Mouse (Mus musculus) intestine, postnatal 0 days (tissue): ENCODE data around the gene Ndufs1. TPM values are rescaled to one million over a fixed set of nuclear protein-coding genes. Genes with fewer than 3 reads are reported as not detected.

Experiments used
- ATAC-seq: fragments of 200-750 bp; cut with Nextera tagmentation; 2 replicates; pipeline ENCODE4 v1.8.0; 2017; ENCODE audit warnings: mild to moderate bottlenecking, moderate TSS enrichment, moderate library complexity
- H3K27ac ChIP-seq: fragments of 300-500 bp; sonication (generic); 2 replicates; pipeline ENCODE4 v1.5.1; 2014; ENCODE audit warnings: mild to moderate bottlenecking, low read depth, low read length, moderate library complexity
- H3K27me3 ChIP-seq: fragments of 300-500 bp; sonication (generic); replicated peaks from 2 replicates; pipeline ENCODE4 v1.6.1; 2014; ENCODE audit warnings: low read length, mixed read lengths; ENCODE audit not compliant: control insufficient read depth, insufficient read depth
- H3K36me3 ChIP-seq: fragments of 300-500 bp; sonication (generic); 2 replicates; pipeline ENCODE4 v1.6.1; 2014; ENCODE audit warnings: mild to moderate bottlenecking, moderate library complexity; ENCODE audit not compliant: control insufficient read depth, insufficient read depth
- H3K4me1 ChIP-seq: fragments of 300-500 bp; sonication (generic); replicated peaks from 2 replicates; pipeline ENCODE4 v1.6.1; 2014; ENCODE audit warnings: antibody characterized with exemption, low read length, mixed read lengths; ENCODE audit not compliant: control insufficient read depth, insufficient read depth
- H3K4me2 ChIP-seq: fragments of 300-500 bp; sonication (generic); replicated peaks from 2 replicates; pipeline ENCODE4 v1.6.1; 2014; ENCODE audit warnings: low read depth, mild to moderate bottlenecking, moderate library complexity
- H3K4me3 ChIP-seq: fragments of 300-500 bp; sonication (generic); 2 replicates; pipeline ENCODE4 v1.5.1; 2014; ENCODE audit warnings: low read depth, low read length
- H3K9ac ChIP-seq: fragments of 300-500 bp; sonication (generic); 2 replicates; pipeline ENCODE4 v1.6.1; 2014; ENCODE audit warnings: mild to moderate bottlenecking, low read depth, low read length
- H3K9me3 ChIP-seq: fragments of 300-500 bp; sonication (generic); 2 replicates; pipeline ENCODE4 v1.6.1; 2016; ENCODE audit warnings: mixed run types; ENCODE audit not compliant: control insufficient read depth
- CTCF ChIP-seq: sonication (generic); IDR thresholded peaks from 2 replicates; pipeline ENCODE4 v1.5.1; 2016; ENCODE audit warnings: low read depth, mild to moderate bottlenecking, control low read depth, antibody characterized with exemption, moderate library complexity
- WGBS: fragments of 180-500 bp; shearing (Covaris S2); extraction: QIAGEN DNeasy Blood & Tissue Kit; methylation state at CpG from one replicate; pipeline ENCODE4 v1.1.7; 2014; 5-methylcytosine and 5-hydroxymethylcytosine counted together
- polyA plus RNA-seq: library from polyadenylated mRNA; unstranded; fragments of >200 nt; fragmentation: Nextera tagmentation; extraction: Ambion mirVana; gene quantifications from 2 replicates; pipeline ENCODE4 v1.2.1, GENCODE M21; 2015

The Ndufs1 gene
- polyA plus RNA-seq, result 124 and 129 TPM in 2 replicates

GRCm38 (mm10) chr1:63176604-63177421 lies at the start of gene Ndufs1, which contains the start of gene Eef1b2:
Ndufs1 (minus strand) TSS chr1:63176833.
Eef1b2 (plus strand) TSS chr1:63176825.
- Histone ChIP-seq H3K27me3 (no peaks in the 10 kb centered on the region), H3K9me3 (no peaks in the 10 kb centered on the region), H3K36me3 (peaks cover 10% of the 10 kb centered on the region), H3K4me2 (peak within 1 kb of the TSS; percentile 88), H3K9ac (peak within 1 kb of the TSS; percentile 89), H3K4me1 (0 out of 2 replicates have a peak, but pooled peaks cover 7% of the 10 kb centered on the region), H3K27ac (peak within 1 kb of the TSS; percentile 85), H3K4me3 (peak within 1 kb of the TSS; percentile 97)
- WGBS, result under 1% methylated on average over 72 of the region's 72 CpGs
- no peak for TF ChIP-seq CTCF
- ATAC-seq, result peak; percentile 95

DNA sequence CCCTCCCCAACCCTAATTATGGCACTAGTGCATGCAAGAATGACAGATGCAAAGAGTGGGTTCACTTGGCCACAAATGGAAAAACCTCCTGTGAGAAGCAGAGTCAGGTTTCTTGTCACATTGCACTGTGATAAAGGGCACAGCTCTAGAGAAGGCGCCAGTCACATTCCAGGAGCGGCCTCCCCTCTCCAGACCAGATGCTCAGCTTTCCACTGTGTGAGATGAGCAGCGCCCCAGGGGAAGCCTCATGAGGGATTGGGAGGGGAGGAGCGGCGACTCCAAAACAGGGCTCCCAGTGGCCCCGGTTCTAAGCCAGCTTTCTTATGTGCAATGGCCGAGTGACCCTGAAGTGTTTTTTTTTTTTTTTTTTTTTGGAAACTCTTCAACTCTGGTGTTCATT lies 49.3 kb upstream of the Ndufs1 start:
- Histone ChIP-seq H3K4me2 (no peak overlapping the region), H3K9ac (no peak overlapping the region), H3K27ac (no peak overlapping the region), H3K4me3 (no peak overlapping the region), H3K4me1 (no peaks in the 10 kb centered on the region), H3K9me3 (no peaks in the 10 kb centered on the region), H3K27me3 (no peaks in the 10 kb centered on the region), H3K36me3 (no peaks in the 10 kb centered on the region)
- 27% methylated on average over 7 of the region's 7 CpGs for WGBS
- TF ChIP-seq CTCF, result no peak
- no peak for ATAC-seq

DNA sequence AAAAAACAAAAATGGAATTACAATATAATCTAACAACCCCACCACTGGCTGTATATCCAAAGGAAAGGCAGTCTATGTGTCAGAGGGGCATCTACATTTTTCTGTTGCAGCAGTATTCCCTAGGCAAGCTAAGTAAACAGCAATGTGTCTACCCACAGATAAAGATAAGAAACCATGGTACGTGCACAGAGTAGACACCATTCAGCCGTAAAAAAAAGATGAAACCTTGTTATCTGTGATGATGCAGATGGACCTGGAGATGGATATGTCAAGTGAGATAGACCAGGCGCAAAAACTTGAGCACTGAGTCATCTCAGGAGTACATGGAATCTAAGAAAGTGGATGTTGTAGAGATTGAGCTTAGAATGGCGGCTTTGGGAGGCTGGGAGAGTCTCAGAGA lies 48.4 kb upstream of the Ndufs1 start:
- ATAC-seq, result no peak
- TF ChIP-seq CTCF, result no peak

DNA sequence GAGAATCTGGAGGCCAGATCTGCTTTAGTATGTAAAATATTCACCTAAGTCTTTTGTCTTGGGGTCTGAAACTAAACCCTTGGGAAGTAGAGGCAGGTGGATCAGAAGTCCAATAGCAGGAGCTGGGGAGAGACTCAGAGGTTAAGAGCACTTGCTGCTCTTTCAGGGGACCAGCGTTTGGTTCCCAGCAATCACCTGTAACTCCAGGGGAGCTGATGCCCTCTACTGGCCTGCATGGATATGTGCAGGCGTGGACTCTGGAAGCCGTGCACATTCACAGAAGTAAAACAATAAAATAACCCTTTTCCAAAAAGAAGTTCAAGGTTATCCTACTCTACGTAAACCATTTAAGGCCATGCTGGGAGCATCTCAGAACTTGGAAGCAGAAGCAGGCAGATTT lies 42.6 kb upstream of the Ndufs1 start:
- H3K4me3 ChIP-seq, result no peak overlapping the region
- H3K9ac ChIP-seq, result no peak overlapping the region
- H3K27me3 ChIP-seq, result no peaks in the 10 kb centered on the region
- ATAC-seq, result no peak
- WGBS, result 87% methylated on average over 4 of the region's 4 CpGs
- H3K4me2 ChIP-seq, result no peak overlapping the region
- H3K27ac ChIP-seq, result no peak overlapping the region
- no peak for TF ChIP-seq CTCF
- H3K4me1 ChIP-seq, result no peaks in the 10 kb centered on the region
- no peaks in the 10 kb centered on the region for H3K36me3 ChIP-seq
- H3K9me3 ChIP-seq, result no peaks in the 10 kb centered on the region

More for the DNA sequence above, 48.4 kb upstream of the Ndufs1 start:
- no peak overlapping the region for H3K27ac ChIP-seq
- no peaks in the 10 kb centered on the region for H3K9me3 ChIP-seq
- no peak overlapping the region for H3K9ac ChIP-seq
- 57% methylated on average over 4 of the region's 4 CpGs for WGBS
- H3K4me2 ChIP-seq, result no peak overlapping the region
- no peaks in the 10 kb centered on the region for H3K27me3 ChIP-seq
- no peak overlapping the region for H3K4me3 ChIP-seq
- no peaks in the 10 kb centered on the region for H3K36me3 ChIP-seq
- no peaks in the 10 kb centered on the region for H3K4me1 ChIP-seq

DNA sequence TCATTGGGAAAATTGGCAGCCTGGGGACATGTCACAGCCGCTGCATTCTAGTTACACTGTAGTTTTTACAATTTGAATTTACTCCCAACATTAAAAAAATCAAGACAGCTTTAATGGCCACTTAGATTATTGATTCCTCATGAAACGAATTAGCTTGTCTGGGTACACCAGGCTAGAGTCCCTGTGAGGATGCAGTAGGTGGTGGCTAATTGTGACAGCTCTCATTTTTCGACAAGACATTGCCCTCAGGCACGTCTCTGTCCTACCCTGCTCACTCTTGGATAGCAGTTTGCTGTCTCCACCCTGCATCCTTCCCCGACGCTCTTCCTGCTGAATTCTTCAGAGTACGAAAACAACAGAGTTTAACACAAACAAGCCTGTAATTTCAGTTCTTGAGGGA lies 38.0 kb upstream of the Ndufs1 start:
- TF ChIP-seq CTCF, result no peak
- H3K4me3 ChIP-seq, result no peak overlapping the region
- no peak overlapping the region for H3K4me2 ChIP-seq
- H3K27me3 ChIP-seq, result peaks cover 4% of the 10 kb centered on the region; the same call in 1 of the 2 replicates
- H3K9ac ChIP-seq, result no peak overlapping the region
- no peaks in the 10 kb centered on the region for H3K9me3 ChIP-seq
- no peaks in the 10 kb centered on the region for H3K4me1 ChIP-seq
- ATAC-seq, result no peak
- H3K27ac ChIP-seq, result no peak overlapping the region
- 58% methylated on average over 7 of the region's 7 CpGs for WGBS
- no peaks in the 10 kb centered on the region for H3K36me3 ChIP-seq

- H3K27me3 ChIP-seq, result peaks cover 4% of the 10 kb centered on the region; the same call in 1 of the 2 replicates
- no peak within 1 kb of the TSS for H3K9ac ChIP-seq
- no peak for TF ChIP-seq CTCF
- no peak within 1 kb of the TSS for H3K27ac ChIP-seq
- no peaks in the 10 kb centered on the region for H3K36me3 ChIP-seq
- WGBS, result 28% methylated on average over 3 of the region's 3 CpGs
- no peak within 1 kb of the TSS for H3K4me2 ChIP-seq
- ATAC-seq, result no peak
- H3K9me3 ChIP-seq, result no peaks in the 10 kb centered on the region
- H3K4me1 ChIP-seq, result no peaks in the 10 kb centered on the region
- no peak within 1 kb of the TSS for H3K4me3 ChIP-seq
Measured at GRCm38 (mm10) chr1:63214271-63214558, 37.6 kb upstream of the Ndufs1 start, which contains the start of gene Gpr1. Gpr1 (minus strand) TSS chr1:63214543.
